Mouse (Mus musculus) Muller cell, postnatal 12 days (primary cell): Measurements from ENCODE around the gene Scn11a.

Experiments used
- DNase-seq: peaks from one replicate; pipeline ENCODE4 v3.0.0-alpha.2; 2015; ENCODE audit errors: inconsistent ontology term

Scn11a gene

GRCm38 (mm10) chr9:119795254-119795912, 29.9 kb downstream of the Scn11a start:
- DNase-seq, result no peak

GRCm38 (mm10) chr9:119794470-119794869, 30.8 kb downstream of the Scn11a start:
- no peak for DNase-seq

- DNase-seq, result no peak
Observed at GRCm38 (mm10) chr9:119792505-119792904, 32.8 kb downstream of the Scn11a start.

DNA sequence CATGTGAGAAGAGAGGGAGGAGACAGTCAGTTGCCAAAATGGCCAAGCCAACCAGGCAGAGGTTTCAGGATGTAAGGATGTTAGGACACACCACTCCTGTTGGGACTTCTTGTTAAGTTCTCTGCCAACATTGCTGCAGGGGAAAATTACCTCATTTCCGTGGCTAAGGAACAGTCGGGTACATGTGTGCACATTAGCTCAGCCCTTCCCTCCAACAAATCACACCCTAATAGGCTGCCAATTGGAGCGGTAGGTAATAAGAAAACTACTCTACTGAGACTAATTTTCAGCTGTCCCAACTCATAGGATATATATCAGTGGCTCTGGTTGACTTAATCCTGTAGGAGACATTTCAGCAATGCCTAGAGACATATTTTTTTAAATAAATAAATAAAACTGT, 44.4 kb downstream of the Scn11a start:
- DNase-seq, result no peak

- no peak for DNase-seq
Observed at GRCm38 (mm10) chr9:119776661-119777060, 48.6 kb downstream of the Scn11a start.

DNA sequence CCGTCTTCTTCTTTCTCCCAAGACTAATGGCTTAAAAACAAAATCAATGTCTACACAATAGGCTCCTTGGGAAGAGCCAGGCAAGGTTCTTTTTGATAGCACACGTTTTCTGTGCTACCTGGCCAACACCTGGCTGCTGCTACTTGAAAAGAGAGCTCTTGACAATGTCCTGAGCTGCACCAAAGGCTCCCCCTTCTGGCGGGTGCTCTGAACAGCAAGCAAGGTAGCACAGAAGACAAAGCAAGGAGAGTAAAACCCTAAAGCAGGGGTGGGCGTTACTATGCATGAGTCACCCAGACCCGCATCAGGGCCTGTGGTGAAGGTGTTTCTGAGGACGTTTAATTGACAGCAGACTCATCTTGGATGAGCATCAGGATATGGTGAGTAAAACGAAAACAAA, 56.7 kb downstream of the Scn11a start:
- DNase-seq, result peak; percentile 4

DNA sequence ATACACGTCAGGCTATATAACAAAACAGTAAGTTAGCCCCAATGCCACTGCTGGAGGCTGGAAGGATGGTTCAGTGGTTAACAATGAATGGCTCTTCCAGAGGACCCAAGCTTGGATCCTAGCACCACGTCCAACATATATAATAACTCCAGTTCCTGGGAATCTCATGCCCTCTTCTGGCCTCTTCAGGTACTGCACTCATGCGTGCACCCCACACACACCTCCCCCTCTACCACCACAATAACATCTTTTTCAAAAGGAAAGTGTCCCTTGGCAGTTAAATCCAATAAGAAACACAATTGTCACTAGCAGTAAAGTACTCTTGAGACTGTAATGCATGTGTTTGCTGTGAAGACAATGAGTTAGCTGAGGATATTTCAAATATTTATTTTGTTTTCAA, 65.0 kb downstream of the Scn11a start:
- DNase-seq, result no peak

DNA sequence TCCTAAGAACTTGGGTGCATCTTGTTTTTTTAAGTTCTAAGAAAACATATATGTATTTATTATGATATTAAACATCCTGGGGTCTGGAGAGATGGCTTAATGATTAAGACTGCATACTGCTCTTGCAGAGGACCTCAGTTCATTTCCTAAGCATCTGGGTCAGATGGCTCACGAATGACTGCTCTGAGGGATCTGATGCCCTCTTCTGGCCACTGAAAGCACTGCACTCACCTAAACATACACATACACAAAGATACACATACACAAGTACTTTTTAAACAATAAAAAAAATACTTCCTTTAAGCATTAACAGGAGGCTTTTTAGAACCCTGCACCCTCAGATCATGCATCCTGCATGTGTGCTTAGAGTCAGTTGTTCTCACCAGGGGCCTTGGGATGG, 65.8 kb downstream of the Scn11a start:
- DNase-seq, result no peak

DNA sequence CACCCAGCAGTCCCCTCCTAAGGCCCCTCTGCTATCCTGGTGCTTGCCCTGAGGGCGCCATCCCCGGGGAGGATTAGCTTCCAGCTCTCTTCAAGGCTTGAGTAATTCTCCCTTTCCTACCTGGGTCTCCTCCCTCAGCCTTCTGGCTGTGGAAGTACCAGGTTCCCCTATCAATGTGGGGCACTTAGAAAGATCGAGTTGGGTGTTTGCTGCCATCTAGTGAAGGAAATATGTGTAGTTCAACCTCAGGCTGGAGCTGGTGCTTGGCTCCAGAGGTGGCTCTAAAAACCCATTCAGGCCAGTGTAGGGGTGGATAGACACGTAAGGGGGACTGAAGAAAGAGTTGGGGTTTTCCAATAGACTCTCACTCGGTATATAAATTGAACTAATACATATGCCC, 73.7 kb downstream of the Scn11a start:
- peak; percentile 36 for DNase-seq

GRCm38 (mm10) chr9:119749112-119749511, 76.1 kb downstream of the Scn11a start:
- no peak for DNase-seq

DNA sequence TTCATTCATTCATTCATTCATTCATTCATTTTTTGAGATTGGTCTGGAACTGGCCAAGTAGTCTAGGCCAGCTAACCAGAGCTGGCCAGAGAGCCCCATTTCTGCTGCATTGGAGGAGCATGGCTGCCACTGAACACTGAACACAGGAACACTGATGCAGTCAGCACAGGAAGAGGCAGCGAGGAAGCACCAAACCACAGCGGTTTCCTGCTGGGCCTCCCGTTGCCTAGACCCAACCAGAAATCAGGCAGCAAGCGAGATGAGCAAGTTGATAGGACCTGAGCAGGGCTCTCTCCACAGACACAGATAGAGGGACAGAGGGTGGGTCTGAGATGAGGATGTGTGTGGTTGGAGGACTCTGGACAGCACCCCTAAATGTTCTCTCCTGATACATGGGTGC, 81.4 kb downstream of the Scn11a start:
- no peak for DNase-seq

GRCm38 (mm10) chr9:119743312-119743711, 81.9 kb downstream of the Scn11a start:
- no peak for DNase-seq

- DNase-seq, result peak; percentile 9
Observed at GRCm38 (mm10) chr9:119741101-119741786, 84.0 kb downstream of the Scn11a start.

DNA sequence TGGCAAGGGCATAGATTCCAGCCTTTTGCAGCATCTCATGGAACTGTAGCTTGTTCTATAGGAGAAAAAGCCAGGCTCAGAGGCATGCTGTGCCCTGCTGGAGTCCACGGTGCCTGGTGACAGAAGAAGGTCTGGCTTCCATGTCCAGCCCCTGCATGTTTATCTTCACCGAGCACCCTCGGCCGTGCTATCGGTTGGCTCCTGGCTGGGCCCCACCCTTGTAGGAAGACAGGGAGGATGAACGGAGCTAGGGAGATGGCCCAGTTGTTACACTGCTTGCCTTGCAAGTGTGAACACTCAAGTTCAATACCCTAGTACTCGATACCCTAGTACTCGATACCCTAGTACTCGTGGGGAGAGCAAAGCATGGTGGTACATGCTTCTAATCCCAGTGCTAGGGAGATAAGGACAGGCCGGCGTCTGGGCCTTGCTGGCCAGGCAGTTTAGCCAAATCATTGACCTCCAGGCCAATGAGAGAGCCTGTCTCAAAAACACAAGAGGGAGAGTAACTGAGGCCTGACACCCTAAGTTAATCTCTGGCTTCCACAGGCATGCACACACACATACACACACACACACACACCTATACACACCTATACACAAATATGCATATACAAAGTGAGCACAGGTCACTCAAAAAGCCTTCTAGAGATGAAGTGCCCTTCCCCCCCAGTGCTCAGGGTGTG, 96.7 kb downstream of the Scn11a start:
- DNase-seq, result no peak

DNA sequence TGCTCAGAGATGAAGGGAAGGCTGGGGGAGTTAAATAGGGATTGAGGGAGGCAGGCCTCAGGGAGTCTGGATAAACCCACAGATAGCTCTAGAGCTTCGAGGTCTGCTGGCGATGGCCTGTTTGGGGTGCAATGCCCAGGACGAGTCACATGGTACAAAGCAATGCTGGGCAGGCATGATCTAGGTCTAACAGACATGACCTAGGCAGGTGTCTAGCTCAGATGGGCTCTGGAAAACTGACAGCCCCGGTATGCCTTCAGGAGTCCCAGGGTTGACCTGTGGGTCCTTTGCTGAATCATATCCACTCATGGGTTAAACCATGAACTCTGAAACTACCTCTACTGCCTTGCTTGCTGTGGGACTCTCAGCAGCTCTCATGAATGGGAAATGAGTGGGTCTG, 98.3 kb downstream of the Scn11a start:
- no peak for DNase-seq

GRCm38 (mm10) chr9:119725293-119725862, 99.9 kb downstream of the Scn11a start:
- DNase-seq, result no peak

DNA sequence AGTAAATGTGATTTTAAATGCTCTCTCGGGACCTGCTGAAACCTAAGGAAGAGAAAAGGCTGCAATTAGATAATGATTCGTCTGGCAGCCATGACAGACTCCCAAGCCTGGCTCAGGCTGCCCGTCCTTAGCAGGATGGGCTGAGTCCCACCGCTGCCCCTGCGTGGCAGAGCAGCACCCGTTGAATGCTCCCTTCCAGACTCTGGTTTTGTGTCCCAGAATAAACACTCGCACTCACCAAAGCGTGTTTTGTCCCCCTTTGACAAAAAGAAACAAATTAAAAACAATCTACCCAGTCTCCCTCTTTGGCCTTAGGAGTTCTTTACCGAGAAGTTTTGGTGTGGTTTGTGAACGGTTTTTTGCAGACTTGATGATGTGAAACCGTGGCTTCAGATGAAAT, 106.0 kb downstream of the Scn11a start, which contains the start of gene Scn10a:
Scn10a (minus strand) TSS at position 101 of the 400 bp plus-strand sequence.
- no peak for DNase-seq

- peak; percentile 35 for DNase-seq
Observed at GRCm38 (mm10) chr9:119706700-119707099, 118.6 kb downstream of the Scn11a start.
